Mouse (Mus musculus) Patski (cell line): ENCODE measurements around the gene Man2a2. TPM values are rescaled to one million over a fixed set of nuclear protein-coding genes. Genes with fewer than 3 reads are reported as not detected.
A peak's percentile ranks its signal among the peaks of the same experiment; 100 is the strongest.
"Not testable (repeated sequence)": the region's sequence is repeated elsewhere in the genome, so short reads cannot be mapped to it uniquely, and the experiment has no call there.

Source experiments
- ATAC-seq: fragments of 100-300 bp; one replicate; pipeline ENCODE4 v1.8.0; 2021
- CTCF ChIA-PET: fragments of 350-600 bp; sonication (Branson Sonifier 250); formaldehyde crosslinking; loops from one replicate; lab custom pipeline; 2022; ENCODE audit warnings: inconsistent platforms; lab: Charles Lee
- POLR2A ChIA-PET: fragments of 350-600 bp; sonication (Branson Sonifier 250); formaldehyde crosslinking; loops from one replicate; lab custom pipeline; 2022; ENCODE audit warnings: antibody characterized with exemption, inconsistent platforms; lab: Charles Lee
- DNase-seq: peaks from one replicate; pipeline ENCODE4 v3.0.0-alpha.2; 2011; ENCODE audit warnings: low read depth, low spot score
- H3K27me3 ChIP-seq: fragments of 371-371 bp; one replicate; pipeline ENCODE4 v1.5.1; 2021
- CTCF ChIP-seq: fragments of 100-300 bp; IDR thresholded peaks from one replicate; pipeline ENCODE4 v1.5.1; 2021
- in situ Hi-C: fragments of 300-500 bp; cut with MboI; formaldehyde crosslinking; loops from 3 replicates; pipeline ENCODE4 v1.11.1; 2018; ENCODE audit warnings: low pct_unique_long_range_greater_than_20kb, mixed read lengths
- polyA plus RNA-seq: library from polyadenylated mRNA; unstranded; gene quantifications from one replicate; pipeline ENCODE4 v1.2.3, GENCODE M21; 2021

Man2a2 gene
- polyA plus RNA-seq, 1 experiment from 2014 or later: 129 TPM

GRCm38 (mm10) chr7:80400571-80400970 is 29.4 kb upstream of the Man2a2 start:
- DNase-seq (no peak), ATAC-seq (no peak)
- ChIA-PET POLR2A (no interaction called here), CTCF (interaction anchor here (0.8 to 2.7 kb wide), 3 partner anchors 10 to 21 kb away, joined by 3 to 11 read pairs (median 3); no protein-coding TSS in a partner anchor)
- no peak for TF ChIP-seq CTCF
- H3K27me3 ChIP-seq: no peaks in the 10 kb centered on the region
- in situ Hi-C loops: no loop called here

- TF ChIP-seq CTCF: no peak
- POLR2A ChIA-PET: no interaction called here
- H3K27me3 ChIP-seq: no peaks in the 10 kb centered on the region
- ATAC-seq: peak; percentile 44
- CTCF ChIA-PET: interaction anchor here (0.8 to 2.7 kb wide), 3 partner anchors 10 to 21 kb away, joined by 3 to 11 read pairs (median 3); no protein-coding TSS in a partner anchor
- in situ Hi-C loops: no loop called here
- DNase-seq: peak; percentile 46
Observed at GRCm38 (mm10) chr7:80400099-80400498, 28.9 kb upstream of the Man2a2 start.

- DNase-seq (no peak), ATAC-seq (no peak)
- in situ Hi-C loops: loop anchor here (25.0 kb wide), 2 partner anchors 288 to 438 kb away; partner anchors contain the start of genes Crtc3 and Iqgap1
- ChIA-PET POLR2A (no interaction called here), CTCF (interaction anchor here (0.6 to 2.7 kb wide), 3 partner anchors 13 to 56 kb away, joined by 3 to 11 read pairs (median 3); no protein-coding TSS in a partner anchor)
- H3K27me3 ChIP-seq: no peaks in the 10 kb centered on the region
- TF ChIP-seq CTCF: no peak
Observed at GRCm38 (mm10) chr7:80398654-80399444, 27.7 kb upstream of the Man2a2 start.

- POLR2A ChIA-PET: no interaction called here
- TF ChIP-seq CTCF: no peak
- no peaks in the 10 kb centered on the region for H3K27me3 ChIP-seq
- CTCF ChIA-PET: no interaction called here
- in situ Hi-C loops: loop anchor here (25.0 kb wide), 2 partner anchors 289 to 439 kb away; partner anchors contain the start of genes Crtc3 and Iqgap1
- ATAC-seq: no peak
- DNase-seq: no peak
Observed at GRCm38 (mm10) chr7:80397986-80398385, 26.8 kb upstream of the Man2a2 start.

GRCm38 (mm10) chr7:80396427-80396826 is 25.3 kb upstream of the Man2a2 start:
- CTCF ChIA-PET: interaction anchor here (1.1 to 1.8 kb wide), 2 partner anchors 139 to 184 kb away, joined by 3 to 5 read pairs; partner anchors contain the start of gene Blm
- DNase-seq, POLR2A ChIA-PET, H3K27me3 ChIP-seq, ATAC-seq: not testable (repeated sequence)
- in situ Hi-C loops: loop anchor here (25.0 kb wide), 2 partner anchors 291 to 441 kb away; partner anchors contain the start of genes Crtc3 and Iqgap1

- DNase-seq: no peak
- ChIA-PET CTCF (no interaction called here), POLR2A (interaction anchor here (0.7 kb wide), 1 partner anchor 9 kb away, joined by 5 read pairs; no protein-coding TSS in a partner anchor)
- ATAC-seq: no peak
- H3K27me3 ChIP-seq: no peaks in the 10 kb centered on the region
- no peak for TF ChIP-seq CTCF
- in situ Hi-C loops: loop anchor here (25.0 kb wide), 2 partner anchors 293 to 443 kb away; partner anchors contain the start of genes Crtc3 and Iqgap1
Observed at GRCm38 (mm10) chr7:80394600-80394999, 23.4 kb upstream of the Man2a2 start.

- in situ Hi-C loops: loop anchor here (25.0 kb wide), 2 partner anchors 295 to 445 kb away; partner anchors contain the start of genes Crtc3 and Iqgap1
- H3K27me3 ChIP-seq: no peaks in the 10 kb centered on the region
- no peak for ATAC-seq
- ChIA-PET POLR2A (no interaction called here), CTCF (no interaction called here)
- no peak for DNase-seq
- no peak for TF ChIP-seq CTCF
Observed at GRCm38 (mm10) chr7:80392119-80392518, 20.9 kb upstream of the Man2a2 start.

GRCm38 (mm10) chr7:80387633-80388543 is 16.7 kb upstream of the Man2a2 start, which contains the start of gene Fes:
Gene Fes (minus strand): TSS chr7:80387946.
- TF ChIP-seq CTCF: no peak
- ChIA-PET POLR2A (no interaction called here), CTCF (interaction anchor here (2.5 to 3.3 kb wide), 2 partner anchors 11 to 192 kb away, joined by 14 to 47 read pairs; no protein-coding TSS in a partner anchor)
- no peaks in the 10 kb centered on the region for H3K27me3 ChIP-seq
- DNase-seq (no peak), ATAC-seq (no peak)
- in situ Hi-C loops: loop anchor here (5.0 to 25.0 kb wide), 3 partner anchors 194 to 449 kb away; partner anchors contain the start of genes Crtc3 and Iqgap1

- POLR2A ChIA-PET: interaction anchor here (0.6 kb wide), 1 partner anchor 99 kb away, joined by 4 read pairs; no protein-coding TSS in a partner anchor
- H3K27me3 ChIP-seq: no peaks in the 10 kb centered on the region
- no peak for TF ChIP-seq CTCF
- ATAC-seq (no peak), DNase-seq (no peak)
- in situ Hi-C loops: loop anchor here (5.0 to 25.0 kb wide), 3 partner anchors 195 to 450 kb away; partner anchors contain the start of genes Crtc3 and Iqgap1
- CTCF ChIA-PET: interaction anchor here (0.7 to 3.3 kb wide), 7 partner anchors 10 to 193 kb away, joined by 3 to 47 read pairs (median 5); partner anchors contain the start of gene Blm
Observed at GRCm38 (mm10) chr7:80387033-80387632, 16.0 kb upstream of the Man2a2 start.
